Mouse (Mus musculus) embryonic facial prominence, embryonic 11.5 days (tissue): ENCODE data around the gene Mybphl. TPM values are rescaled to one million over a fixed set of nuclear protein-coding genes. Genes with fewer than 3 reads are reported as not detected.

Experiments used
- ATAC-seq: fragments of 200-750 bp; cut with Nextera tagmentation; replicated peaks from 2 replicates; pipeline ENCODE4 v1.8.0; 2017; ENCODE audit warnings: low read depth; ENCODE audit not compliant: insufficient number of reproducible peaks, low FRiP score, low TSS enrichment
- DNase-seq: peaks from one replicate; pipeline ENCODE4 v3.0.0-alpha.2; 2015; ENCODE audit warnings: low spot score
- H3K27ac ChIP-seq: fragments of 300-500 bp; sonication (generic); replicated peaks from 2 replicates; pipeline ENCODE4 v1.5.1; 2014; ENCODE audit warnings: mild to moderate bottlenecking, low read depth, low read length, control low read depth
- H3K27me3 ChIP-seq: fragments of 300-500 bp; sonication (generic); 2 replicates; pipeline ENCODE4 v1.6.1; 2014; ENCODE audit warnings: mild to moderate bottlenecking, low read length, moderate library complexity, mixed read lengths; ENCODE audit not compliant: control insufficient read depth, insufficient read depth
- H3K36me3 ChIP-seq: fragments of 300-500 bp; sonication (generic); replicated peaks from 2 replicates; pipeline ENCODE4 v1.6.1; 2014; ENCODE audit warnings: low read depth, mild to moderate bottlenecking, low read length, moderate library complexity, mixed read lengths; ENCODE audit not compliant: control insufficient read depth, insufficient read depth
- H3K4me1 ChIP-seq: fragments of 300-500 bp; sonication (generic); 2 replicates; pipeline ENCODE4 v1.6.1; 2014; ENCODE audit warnings: low read length, mixed read lengths; ENCODE audit not compliant: control insufficient read depth, insufficient read depth
- H3K4me2 ChIP-seq: fragments of 300-500 bp; sonication (generic); 2 replicates; pipeline ENCODE4 v1.6.1; 2014; ENCODE audit warnings: low read depth, mild to moderate bottlenecking, control low read depth, low read length, moderate library complexity
- H3K4me3 ChIP-seq: fragments of 300-500 bp; sonication (generic); 2 replicates; pipeline ENCODE4 v1.5.1; 2014; ENCODE audit warnings: low read depth, low read length, control low read depth
- H3K9ac ChIP-seq: fragments of 300-500 bp; sonication (generic); replicated peaks from 2 replicates; pipeline ENCODE4 v1.6.1; 2014; ENCODE audit warnings: mild to moderate bottlenecking, control low read depth, low read length
- H3K9me3 ChIP-seq: fragments of 300-500 bp; sonication (generic); replicated peaks from 2 replicates; pipeline ENCODE4 v1.6.1; 2016; ENCODE audit warnings: mild to moderate bottlenecking, low read length, inconsistent platforms, mixed read lengths; ENCODE audit not compliant: control insufficient read depth
- WGBS: fragments of 180-500 bp; shearing (Covaris S2); extraction: QIAGEN DNeasy Blood & Tissue Kit; methylation state at CpG from one replicate; pipeline ENCODE4 v1.1.7; 2014; 5-methylcytosine and 5-hydroxymethylcytosine counted together
- polyA plus RNA-seq: library from polyadenylated mRNA; unstranded; fragments of >200 nt; fragmentation: Nextera tagmentation; extraction: Ambion mirVana; gene quantifications from 2 replicates; pipeline ENCODE4 v1.2.1, GENCODE M21; 2014

Gene Mybphl
- polyA plus RNA-seq, 1 experiment from 2014 or later = 0.32 TPM

GRCm38 (mm10) chr3:108372274-108372673, 7.6 kb downstream of the Mybphl start:
- H3K4me2 ChIP-seq = no peak overlapping the region
- H3K36me3 ChIP-seq = no peaks in the 10 kb centered on the region
- no peaks in the 10 kb centered on the region for H3K4me1 ChIP-seq
- WGBS = 49% methylated on average over 3 of the region's 3 CpGs
- no peaks in the 10 kb centered on the region for H3K27me3 ChIP-seq
- no peaks in the 10 kb centered on the region for H3K9me3 ChIP-seq
- no peak overlapping the region for H3K27ac ChIP-seq
- ATAC-seq = no peak
- no peak for DNase-seq
- no peak overlapping the region for H3K4me3 ChIP-seq
- no peak overlapping the region for H3K9ac ChIP-seq

DNA sequence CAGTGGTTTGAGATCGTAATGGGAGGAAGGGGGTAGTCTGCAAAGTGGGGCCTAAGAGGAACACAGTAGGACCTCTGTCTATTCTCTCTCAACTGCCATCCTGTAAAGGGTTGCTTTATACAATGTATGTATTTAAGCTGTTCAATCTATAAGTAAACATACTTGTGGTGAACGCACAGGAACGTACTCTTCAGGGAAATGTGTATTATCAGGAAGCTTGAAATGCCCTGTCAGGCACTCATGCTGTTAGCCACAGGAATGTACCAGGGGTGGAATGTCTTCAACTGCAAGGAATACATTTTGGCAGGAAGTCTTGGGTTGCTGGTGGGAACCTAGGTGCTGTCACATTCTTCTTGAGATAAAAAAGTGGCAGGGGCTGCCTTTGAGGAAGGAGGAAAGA, 8.0 kb downstream of the Mybphl start:
- no peaks in the 10 kb centered on the region for H3K36me3 ChIP-seq
- H3K4me3 ChIP-seq = no peak overlapping the region
- no peaks in the 10 kb centered on the region for H3K9me3 ChIP-seq
- no peak overlapping the region for H3K27ac ChIP-seq
- no peak overlapping the region for H3K4me2 ChIP-seq
- no peaks in the 10 kb centered on the region for H3K4me1 ChIP-seq
- ATAC-seq (no peak), DNase-seq (no peak)
- H3K9ac ChIP-seq = no peak overlapping the region
- 74% methylated on average over 3 of the region's 3 CpGs for WGBS
- no peaks in the 10 kb centered on the region for H3K27me3 ChIP-seq

DNA sequence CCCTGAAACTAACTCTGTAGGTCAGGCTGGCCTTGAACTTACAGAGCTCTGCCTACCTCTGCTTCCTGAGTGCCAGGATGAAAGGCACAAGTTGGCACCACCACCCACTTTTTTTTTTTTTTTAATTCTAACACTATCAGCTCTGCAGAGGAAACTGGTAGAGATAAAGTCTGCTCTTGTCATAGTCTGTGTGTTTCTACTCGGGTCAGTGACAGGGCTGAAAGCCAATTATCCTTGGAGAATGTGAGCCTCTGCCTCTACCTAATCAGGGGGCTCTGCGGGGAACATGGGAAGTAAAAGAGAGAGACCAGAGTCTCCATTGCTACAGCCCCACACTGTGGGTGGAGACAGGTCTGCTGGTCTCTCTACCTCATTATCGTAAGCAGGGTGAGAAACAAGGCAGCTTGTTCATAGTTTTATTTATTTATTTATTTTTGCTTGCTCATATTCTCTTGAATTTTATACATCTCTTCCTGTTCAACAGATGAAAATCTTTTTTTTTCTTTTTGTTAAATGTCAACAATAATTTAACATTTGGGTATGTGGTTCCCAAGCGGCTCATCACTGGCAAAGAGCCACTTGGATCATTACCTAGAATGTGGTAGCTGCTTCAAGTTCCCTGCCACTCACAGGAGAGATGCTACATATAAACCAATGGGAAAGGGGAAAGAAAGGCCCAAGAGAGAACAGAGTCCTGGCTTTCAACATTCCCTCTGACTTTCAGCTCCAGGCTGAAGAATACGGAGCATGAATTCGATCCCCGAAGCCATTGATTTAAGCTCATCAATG, 14.4 kb downstream of the Mybphl start:
- H3K36me3 ChIP-seq = no peaks in the 10 kb centered on the region
- no peak for DNase-seq
- WGBS = 79% methylated on average over 7 of the region's 7 CpGs

DNA sequence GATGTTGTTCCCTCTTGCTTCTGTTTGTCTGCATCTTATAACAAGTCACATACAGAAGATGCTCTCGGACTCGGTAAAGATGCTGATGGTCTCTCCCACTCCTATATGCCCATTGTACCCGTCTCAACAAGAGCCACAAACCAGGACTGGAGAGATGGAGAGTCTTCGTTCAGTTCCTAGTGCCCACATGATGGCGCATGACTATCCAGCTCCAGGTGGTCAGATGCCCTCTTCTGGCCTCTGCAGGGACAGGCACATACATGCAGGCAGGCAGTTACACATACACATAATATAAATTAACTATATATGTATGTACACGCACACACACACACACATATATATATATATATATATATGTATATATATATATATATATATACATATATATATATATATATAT, 16.0 kb downstream of the Mybphl start:
- Histone ChIP-seq H3K36me3 (no peaks in the 10 kb centered on the region; the same call in 1 of the 2 replicates), H3K4me1 (peaks cover 4% of the 10 kb centered on the region), H3K4me3 (no peak overlapping the region), H3K27ac (no peak overlapping the region), H3K27me3 (no peaks in the 10 kb centered on the region), H3K9me3 (no peaks in the 10 kb centered on the region), H3K4me2 (no peak overlapping the region), H3K9ac (no peak overlapping the region)
- 78% methylated on average over 6 of the region's 6 CpGs for WGBS
- peak; percentile 21 for DNase-seq
- ATAC-seq = no peak

More for the DNA sequence above, 14.4 kb downstream of the Mybphl start:
- Histone ChIP-seq H3K4me1 (no peaks in the 10 kb centered on the region), H3K27me3 (no peaks in the 10 kb centered on the region), H3K4me3 (no peak overlapping the region), H3K4me2 (no peak overlapping the region), H3K9me3 (no peaks in the 10 kb centered on the region), H3K9ac (no peak overlapping the region), H3K27ac (no peak overlapping the region)
- no peak for ATAC-seq

- ATAC-seq (0 out of 2 replicates have a peak, but pooled peaks have one; percentile 8), DNase-seq (peak; percentile 76)
- Histone ChIP-seq H3K9ac (peak overlapping the region; percentile 11; the same call in 1 of the 2 replicates), H3K27ac (peak overlapping the region; percentile 70), H3K36me3 (no peaks in the 10 kb centered on the region; the same call in 1 of the 2 replicates), H3K27me3 (no peaks in the 10 kb centered on the region), H3K4me1 (peaks cover 4% of the 10 kb centered on the region), H3K4me2 (peak overlapping the region; percentile 0; the same call in 1 of the 2 replicates), H3K9me3 (no peaks in the 10 kb centered on the region), H3K4me3 (no peak overlapping the region)
- 38% methylated on average over 14 of the region's 14 CpGs for WGBS
Observed at GRCm38 (mm10) chr3:108381945-108382875, 17.5 kb downstream of the Mybphl start.

GRCm38 (mm10) chr3:108383485-108384354, 19.0 kb downstream of the Mybphl start, which contains the start of gene Psrc1:
Gene Psrc1, plus strand, starts transcription at chr3:108383839.
- H3K27me3 ChIP-seq = no peaks in the 10 kb centered on the region
- peak within 1 kb of the TSS; percentile 54 for H3K4me2 ChIP-seq
- peak; percentile 83 for ATAC-seq
- H3K36me3 ChIP-seq = no peaks in the 10 kb centered on the region; the same call in 1 of the 2 replicates
- peaks cover 4% of the 10 kb centered on the region for H3K4me1 ChIP-seq
- H3K9me3 ChIP-seq = no peaks in the 10 kb centered on the region
- peak; percentile 97 for DNase-seq
- peak within 1 kb of the TSS; percentile 47 for H3K4me3 ChIP-seq
- 2% methylated on average over 44 of the region's 44 CpGs for WGBS
- peak within 1 kb of the TSS; percentile 60; the same call in 1 of the 2 replicates for H3K27ac ChIP-seq
- H3K9ac ChIP-seq = peak within 1 kb of the TSS; percentile 55

DNA sequence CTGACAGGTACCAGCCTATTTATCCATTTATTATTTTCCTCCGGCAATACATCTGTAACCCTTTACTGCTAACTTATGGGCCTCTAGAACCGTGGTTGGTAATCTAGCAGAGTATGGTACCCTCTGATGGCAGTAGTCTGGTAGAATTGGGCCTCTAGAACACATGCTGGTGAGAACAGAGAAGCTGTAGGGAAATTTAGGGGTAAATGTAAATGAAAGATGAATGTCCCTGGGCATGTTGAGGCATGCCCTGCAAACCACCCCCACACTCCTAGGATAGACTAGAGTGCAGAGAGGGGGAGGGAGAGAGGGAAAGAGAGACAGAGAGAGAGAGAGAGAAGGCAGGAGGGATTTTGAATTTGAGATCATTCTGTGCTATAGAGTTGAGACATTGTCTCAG, 19.7 kb downstream of the Mybphl start:
- peaks cover 4% of the 10 kb centered on the region for H3K4me1 ChIP-seq
- no peaks in the 10 kb centered on the region; the same call in 1 of the 2 replicates for H3K36me3 ChIP-seq
- peak overlapping the region; percentile 54 for H3K4me2 ChIP-seq
- no peak for DNase-seq
- WGBS = 36% methylated on average over 2 of the region's 2 CpGs
- H3K27me3 ChIP-seq = no peaks in the 10 kb centered on the region
- H3K27ac ChIP-seq = no peak overlapping the region
- peak overlapping the region; percentile 47 for H3K4me3 ChIP-seq
- H3K9ac ChIP-seq = peak overlapping the region; percentile 55; the same call in 1 of the 2 replicates
- no peaks in the 10 kb centered on the region for H3K9me3 ChIP-seq
- ATAC-seq = no peak
